ENCODE assay signal across 8 mouse cellular contexts in genomic region chr2:146835241-146835990, GRCm38 (mm10). TPM values are rescaled to one million over a fixed set of nuclear protein-coding genes. Genes with fewer than 3 reads are reported as not detected.
DNase-seq lines count a peak whose midpoint lies in the region; ATAC-seq lines count a peak whose summit lies in the region.

No protein-coding gene starts in this region.

- peak overlapping the region; percentile 64 for H3K4me2 ChIP-seq in heart, embryonic 13.5 days
- peak overlapping the region; percentile 50 for H3K4me2 ChIP-seq in midbrain, embryonic 14.5 days (ENCODE audit: low read length)

- ATAC-seq in heart, embryonic 13.5 days (ENCODE audit: extremely low read depth, insufficient number of reproducible peaks, low FRiP score, low TSS enrichment), result no peak
- no peak for ATAC-seq in midbrain, embryonic 14.5 days (ENCODE audit: low FRiP score, low TSS enrichment)
- no peak for ATAC-seq in frontal cortex, adult (ENCODE audit: low TSS enrichment)

- H3K4me1 ChIP-seq in heart, embryonic 13.5 days, result peaks cover 30% of the 10 kb centered on the region
- peaks cover 64% of the 10 kb centered on the region for H3K4me1 ChIP-seq in hindbrain, embryonic 10.5 days (replicated peaks)
- H3K4me1 ChIP-seq in midbrain, embryonic 14.5 days (ENCODE audit: control insufficient read depth, insufficient read depth, low read length), result 0 out of 2 replicates have a peak, but pooled peaks cover 8% of the 10 kb centered on the region

- no peak overlapping the region for H3K27ac ChIP-seq in heart, embryonic 13.5 days (replicated peaks)
- peak overlapping the region; percentile 85 for H3K27ac ChIP-seq in hindbrain, embryonic 10.5 days
- H3K27ac ChIP-seq in midbrain, embryonic 14.5 days (replicated peaks; ENCODE audit: low read depth, low read length), result peak overlapping the region; percentile 83

- 0 out of 2 replicates have a peak overlapping the region, but pooled peaks have one; percentile 2 for H3K9ac ChIP-seq in heart, embryonic 13.5 days
- H3K9ac ChIP-seq in midbrain, embryonic 14.5 days (replicated peaks; ENCODE audit: low read length), result peak overlapping the region; percentile 38

- WGBS in heart, embryonic 13.5 days, result 3% methylated on average over 20 of the region's 20 CpGs
- 1% methylated on average over 20 of the region's 20 CpGs for WGBS in hindbrain, embryonic 10.5 days
- 3% methylated on average over 20 of the region's 20 CpGs for WGBS in midbrain, embryonic 14.5 days

- no peaks in the 10 kb centered on the region for H3K36me3 ChIP-seq in heart, embryonic 13.5 days
- H3K36me3 ChIP-seq in hindbrain, embryonic 10.5 days, result no peaks in the 10 kb centered on the region
- H3K36me3 ChIP-seq in midbrain, embryonic 14.5 days (ENCODE audit: control insufficient read depth, insufficient read depth, low read length), result no peaks in the 10 kb centered on the region

- no peak for DNase-seq in heart, adult 8-10 months (ENCODE audit: low spot score)
- peak; percentile 50 for DNase-seq in ZHBTc4 (ENCODE audit: low read depth, low spot score)
- DNase-seq in hindbrain, embryonic 10.5 days (ENCODE audit: low spot score), result no peak
- DNase-seq in midbrain, embryonic 14.5 days, result peak; percentile 25
- no peak for DNase-seq in frontal cortex, postnatal 36 days (ENCODE audit: low spot score in 2 of 2)
- DNase-seq in adrenal gland, postnatal 10 days, result no peak

- peaks cover 98% of the 10 kb centered on the region for H3K27me3 ChIP-seq in heart, embryonic 13.5 days (replicated peaks)
- peaks cover 100% of the 10 kb centered on the region for H3K27me3 ChIP-seq in hindbrain, embryonic 10.5 days (ENCODE audit: insufficient read depth, poor library complexity, severe bottlenecking)
- H3K27me3 ChIP-seq in midbrain, embryonic 14.5 days (ENCODE audit: control insufficient read depth, insufficient read depth, low read length), result peaks cover 78% of the 10 kb centered on the region

- peak overlapping the region; percentile 43 for H3K4me3 ChIP-seq in heart, embryonic 13.5 days
- H3K4me3 ChIP-seq in hindbrain, embryonic 10.5 days, result peak overlapping the region; percentile 47
- H3K4me3 ChIP-seq in midbrain, embryonic 14.5 days (replicated peaks; ENCODE audit: low read depth, low read length), result peak overlapping the region; percentile 28

- no peaks in the 10 kb centered on the region for H3K9me3 ChIP-seq in heart, embryonic 13.5 days
- H3K9me3 ChIP-seq in hindbrain, embryonic 10.5 days, result no peaks in the 10 kb centered on the region
- H3K9me3 ChIP-seq in midbrain, embryonic 14.5 days (ENCODE audit: control insufficient read depth, low read length), result no peaks in the 10 kb centered on the region

RNA-seq across cellular contexts. Expression of gene Kiz, which starts 20.2 kb away (rescaled TPM):
- 21.5 and 25.2 TPM in 2 replicates for polyA plus RNA-seq in heart, embryonic 13.5 days (2015; fragmentation: Nextera tagmentation; extraction: Ambion mirVana)
- 100 to 1,000 TPM; 111 to 137 (median 121) TPM for total RNA-seq in heart, adult 8-10 months (2022)
- 23.6 and 23.9 TPM in 2 replicates for polyA plus RNA-seq in hindbrain, embryonic 10.5 days (2016; fragmentation: Nextera tagmentation; extraction: Ambion mirVana)
- polyA plus RNA-seq in midbrain, embryonic 14.5 days (2014; fragmentation: Nextera tagmentation; extraction: Ambion mirVana), result 22.0 and 34.3 TPM in 2 replicates
- total RNA-seq in adrenal gland, postnatal 10 days (2021), result 10 to 100 TPM; 37.6 to 43.8 TPM

Comparison
In these comparisons a context has a peak if more than half of its experiments do, and no peak if none do; other contexts are left out.
1. DNase-seq: peak in ZHBTc4 (single experiment) and midbrain, embryonic 14.5 days (single experiment); none in heart, adult 8-10 months (single experiment), hindbrain, embryonic 10.5 days (single experiment), frontal cortex, postnatal 36 days (0 of 2) and adrenal gland, postnatal 10 days (single experiment).
2. Peak in every context shown above with its lines, with median percentiles within 50 percentile points of each other: H3K4me3 ChIP-seq.